Mouse (Mus musculus): ENCODE results near the gene Prkag2. TPM values are rescaled to one million over a fixed set of nuclear protein-coding genes. Genes with fewer than 3 reads are reported as not detected.

The Prkag2 gene
- polyA plus RNA-seq, 1 experiment = 13.7 TPM

GRCm38 (mm10) chr5:25096431-25096830 lies 4.0 kb downstream of the Prkag2 start:
- peaks cover 4% of the 10 kb centered on the region; the same call in 1 of the 2 replicates for H3K4me1 ChIP-seq (ENCODE audit: control insufficient read depth, insufficient read depth, low read length)
- H3K27ac ChIP-seq (ENCODE audit: control insufficient read depth, insufficient read depth, low read depth, low read length, poor library complexity) = no peak overlapping the region
- TF ChIP-seq CTCF (IDR thresholded peaks at IDR 0.05; ENCODE audit: control insufficient read depth, insufficient read depth, low read length) = no peak
- TF ChIP-seq POLR2A (IDR thresholded peaks at IDR 0.05; ENCODE audit: borderline replicate concordance, control insufficient read depth, low read depth, low read length) = no peak
- 50% methylated on average over 4 of the region's 4 CpGs for WGBS
- H3K4me3 ChIP-seq (replicated peaks; ENCODE audit: control insufficient read depth, low read depth, low read length) = no peak overlapping the region

- TF ChIP-seq POLR2A (IDR thresholded peaks at IDR 0.05; ENCODE audit: borderline replicate concordance, control insufficient read depth, low read depth, low read length) (no peak), CTCF (IDR thresholded peaks at IDR 0.05; ENCODE audit: control insufficient read depth, insufficient read depth, low read length) (no peak)
- WGBS = 54% methylated on average over 8 of the region's 8 CpGs
- no peak overlapping the region for H3K27ac ChIP-seq (ENCODE audit: control insufficient read depth, insufficient read depth, low read depth, low read length, poor library complexity)
- no peak overlapping the region for H3K4me3 ChIP-seq (replicated peaks; ENCODE audit: control insufficient read depth, low read depth, low read length)
- peaks cover 4% of the 10 kb centered on the region; the same call in 1 of the 2 replicates for H3K4me1 ChIP-seq (ENCODE audit: control insufficient read depth, insufficient read depth, low read length)
Measured at GRCm38 (mm10) chr5:25092630-25093245, 7.7 kb downstream of the Prkag2 start.

GRCm38 (mm10) chr5:25089258-25089972 lies 11.0 kb downstream of the Prkag2 start:
- peaks cover 4% of the 10 kb centered on the region; the same call in 1 of the 2 replicates for H3K4me1 ChIP-seq (ENCODE audit: control insufficient read depth, insufficient read depth, low read length)
- H3K4me3 ChIP-seq (replicated peaks; ENCODE audit: control insufficient read depth, low read depth, low read length) = no peak overlapping the region
- 66% methylated on average over 6 of the region's 6 CpGs for WGBS
- H3K27ac ChIP-seq (ENCODE audit: control insufficient read depth, insufficient read depth, low read depth, low read length, poor library complexity) = no peak overlapping the region
- no peak for TF ChIP-seq CTCF (IDR thresholded peaks at IDR 0.05; ENCODE audit: control insufficient read depth, insufficient read depth, low read length)
- TF ChIP-seq POLR2A (IDR thresholded peaks at IDR 0.05; ENCODE audit: borderline replicate concordance, control insufficient read depth, low read depth, low read length) = no peak

GRCm38 (mm10) chr5:25088633-25089032 lies 11.8 kb downstream of the Prkag2 start:
- Histone ChIP-seq H3K27ac (ENCODE audit: control insufficient read depth, insufficient read depth, low read depth, low read length, poor library complexity) (no peak overlapping the region), H3K4me1 (ENCODE audit: control insufficient read depth, insufficient read depth, low read length) (peaks cover 4% of the 10 kb centered on the region; the same call in 1 of the 2 replicates), H3K4me3 (replicated peaks; ENCODE audit: control insufficient read depth, low read depth, low read length) (no peak overlapping the region)
- TF ChIP-seq POLR2A (IDR thresholded peaks at IDR 0.05; ENCODE audit: borderline replicate concordance, control insufficient read depth, low read depth, low read length) = no peak
- no peak for TF ChIP-seq CTCF (IDR thresholded peaks at IDR 0.05; ENCODE audit: control insufficient read depth, insufficient read depth, low read length)
- 78% methylated on average over 4 of the region's 4 CpGs for whole genome bisulfite sequencing

- TF ChIP-seq CTCF (IDR thresholded peaks at IDR 0.05; ENCODE audit: control insufficient read depth, insufficient read depth, low read length) (no peak), POLR2A (IDR thresholded peaks at IDR 0.05; ENCODE audit: borderline replicate concordance, control insufficient read depth, low read depth, low read length) (no peak)
- peaks cover 4% of the 10 kb centered on the region; the same call in 1 of the 2 replicates for H3K4me1 ChIP-seq (ENCODE audit: control insufficient read depth, insufficient read depth, low read length)
- WGBS = 60% methylated on average over 13 of the region's 13 CpGs
- no peak overlapping the region for H3K4me3 ChIP-seq (replicated peaks; ENCODE audit: control insufficient read depth, low read depth, low read length)
- H3K27ac ChIP-seq (ENCODE audit: control insufficient read depth, insufficient read depth, low read depth, low read length, poor library complexity) = no peak overlapping the region
Measured at GRCm38 (mm10) chr5:25088111-25088510, 12.3 kb downstream of the Prkag2 start.

GRCm38 (mm10) chr5:25087064-25087463 lies 13.4 kb downstream of the Prkag2 start:
- TF ChIP-seq POLR2A (IDR thresholded peaks at IDR 0.05; ENCODE audit: borderline replicate concordance, control insufficient read depth, low read depth, low read length) = no peak
- no peak for TF ChIP-seq CTCF (IDR thresholded peaks at IDR 0.05; ENCODE audit: control insufficient read depth, insufficient read depth, low read length)
- WGBS = 60% methylated on average over 7 of the region's 7 CpGs
- Histone ChIP-seq H3K4me3 (replicated peaks; ENCODE audit: control insufficient read depth, low read depth, low read length) (no peak overlapping the region), H3K27ac (ENCODE audit: control insufficient read depth, insufficient read depth, low read depth, low read length, poor library complexity) (no peak overlapping the region), H3K4me1 (ENCODE audit: control insufficient read depth, insufficient read depth, low read length) (peaks cover under 1% of the 10 kb centered on the region)

GRCm38 (mm10) chr5:25086234-25086633 lies 14.2 kb downstream of the Prkag2 start:
- Histone ChIP-seq H3K4me3 (replicated peaks; ENCODE audit: control insufficient read depth, low read depth, low read length) (no peak overlapping the region), H3K4me1 (ENCODE audit: control insufficient read depth, insufficient read depth, low read length) (peaks cover 1% of the 10 kb centered on the region), H3K27ac (ENCODE audit: control insufficient read depth, insufficient read depth, low read depth, low read length, poor library complexity) (no peak overlapping the region)
- TF ChIP-seq POLR2A (IDR thresholded peaks at IDR 0.05; ENCODE audit: borderline replicate concordance, control insufficient read depth, low read depth, low read length) (no peak), CTCF (IDR thresholded peaks at IDR 0.05; ENCODE audit: control insufficient read depth, insufficient read depth, low read length) (no peak)
- 48% methylated on average over 4 of the region's 4 CpGs for WGBS

GRCm38 (mm10) chr5:25085170-25085569 lies 15.3 kb downstream of the Prkag2 start:
- Histone ChIP-seq H3K4me3 (replicated peaks; ENCODE audit: control insufficient read depth, low read depth, low read length) (no peak overlapping the region), H3K4me1 (ENCODE audit: control insufficient read depth, insufficient read depth, low read length) (peaks cover 1% of the 10 kb centered on the region), H3K27ac (ENCODE audit: control insufficient read depth, insufficient read depth, low read depth, low read length, poor library complexity) (no peak overlapping the region)
- no peak for TF ChIP-seq POLR2A (IDR thresholded peaks at IDR 0.05; ENCODE audit: borderline replicate concordance, control insufficient read depth, low read depth, low read length)
- no peak for TF ChIP-seq CTCF (IDR thresholded peaks at IDR 0.05; ENCODE audit: control insufficient read depth, insufficient read depth, low read length)
- WGBS = 84% methylated on average over 10 of the region's 10 CpGs

All from bone marrow, adult 2 months (tissue).